Mouse (Mus musculus) E14TG2a.4 (cell line): ENCODE measurements around the gene Pdcd7.
A peak's percentile ranks its signal among the peaks of the same experiment; 100 is the strongest.

Experiments
- H3K27me3 ChIP-seq: 2 replicates; pipeline ENCODE4 v1.6.1; 2014; ENCODE audit warnings: low read length, control low read depth; ENCODE audit not compliant: insufficient read depth
- H3K36me3 ChIP-seq: 2 replicates; pipeline ENCODE4 v1.6.1; 2014; ENCODE audit warnings: low read length, control low read depth; ENCODE audit not compliant: insufficient read depth
- H3K4me1 ChIP-seq: replicated peaks from 2 replicates; pipeline ENCODE4 v1.6.1; 2014; ENCODE audit warnings: low read depth, low read length, control low read depth
- H3K4me3 ChIP-seq: replicated peaks from 2 replicates; pipeline ENCODE4 v1.5.1; 2014; ENCODE audit warnings: mild to moderate bottlenecking, low read length
- H3K9me3 ChIP-seq: 2 replicates; pipeline ENCODE4 v1.6.1; 2014; ENCODE audit warnings: low read length, control low read depth
- CTCF ChIP-seq: conservative IDR thresholded peaks from 2 replicates; pipeline ENCODE4 v1.5.1; 2014; ENCODE audit warnings: low read length
- NANOG ChIP-seq: IDR thresholded peaks from 2 replicates; pipeline ENCODE4 v1.6.1; 2014; ENCODE audit warnings: borderline replicate concordance, low read length, mixed read lengths
- POU5F1 ChIP-seq: IDR thresholded peaks from 2 replicates; pipeline ENCODE4 v1.6.1; 2014; ENCODE audit warnings: low read length, borderline replicate concordance

Pdcd7 gene

GRCm38 (mm10) chr9:65346476-65347111, 690 bp downstream of the Pdcd7 start:
- TF ChIP-seq POU5F1 (no peak), CTCF (no peak), NANOG (no peak)
- Histone ChIP-seq H3K36me3 (peaks cover 2% of the 10 kb centered on the region; the same call in 1 of the 2 replicates), H3K4me1 (peaks cover 36% of the 10 kb centered on the region), H3K27me3 (no peaks in the 10 kb centered on the region; the same call in 1 of the 2 replicates), H3K4me3 (peak overlapping the region; percentile 96), H3K9me3 (peaks cover 15% of the 10 kb centered on the region)

DNA sequence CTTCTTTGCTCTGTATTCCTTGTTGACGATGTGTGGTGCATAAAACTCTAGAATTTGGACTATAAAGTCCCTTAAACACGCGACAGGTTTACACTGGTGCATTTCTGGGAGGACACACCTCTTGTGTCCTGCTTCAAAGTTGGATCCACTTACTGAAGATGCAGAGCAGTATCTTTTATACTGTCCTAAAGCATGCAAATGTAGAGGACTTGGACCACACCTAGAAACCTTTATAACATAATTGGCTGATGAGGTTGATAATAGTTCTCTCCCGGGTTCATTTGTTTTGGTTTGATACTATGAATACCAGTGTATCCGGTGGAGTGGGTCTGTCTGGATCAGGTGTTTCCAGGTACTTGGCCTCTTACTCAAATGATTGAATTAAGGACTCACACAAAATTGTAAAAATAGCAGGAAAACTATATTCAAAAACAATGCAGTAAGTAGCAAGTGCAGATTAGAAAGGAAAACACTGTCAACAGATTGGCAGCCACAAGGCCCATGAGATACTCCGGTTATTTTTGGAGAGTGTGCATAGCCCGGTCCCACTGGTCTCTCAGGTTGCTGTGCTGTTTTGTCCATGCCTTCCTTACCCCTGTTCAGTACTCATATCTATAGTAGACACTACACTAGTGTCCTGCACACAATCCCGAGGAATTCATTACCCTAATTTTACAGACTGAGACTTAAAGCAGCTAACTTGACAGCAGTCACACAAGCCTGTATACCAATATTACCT, 1.4 kb downstream of the Pdcd7 start:
- Histone ChIP-seq H3K4me1 (peaks cover 36% of the 10 kb centered on the region), H3K4me3 (peak overlapping the region; percentile 96), H3K27me3 (no peaks in the 10 kb centered on the region; the same call in 1 of the 2 replicates), H3K9me3 (peaks cover 15% of the 10 kb centered on the region), H3K36me3 (peaks cover 2% of the 10 kb centered on the region; the same call in 1 of the 2 replicates)
- TF ChIP-seq CTCF: no peak
- TF ChIP-seq POU5F1: no peak
- TF ChIP-seq NANOG: no peak

- H3K9me3 ChIP-seq: no peaks in the 10 kb centered on the region
- no peaks in the 10 kb centered on the region for H3K27me3 ChIP-seq
- no peak overlapping the region for H3K4me3 ChIP-seq
- peaks cover 41% of the 10 kb centered on the region for H3K4me1 ChIP-seq
- no peak for TF ChIP-seq NANOG
- TF ChIP-seq POU5F1: no peak
- TF ChIP-seq CTCF: no peak
- peaks cover 53% of the 10 kb centered on the region for H3K36me3 ChIP-seq
Observed at GRCm38 (mm10) chr9:65353251-65353650, 7.3 kb downstream of the Pdcd7 start.

DNA sequence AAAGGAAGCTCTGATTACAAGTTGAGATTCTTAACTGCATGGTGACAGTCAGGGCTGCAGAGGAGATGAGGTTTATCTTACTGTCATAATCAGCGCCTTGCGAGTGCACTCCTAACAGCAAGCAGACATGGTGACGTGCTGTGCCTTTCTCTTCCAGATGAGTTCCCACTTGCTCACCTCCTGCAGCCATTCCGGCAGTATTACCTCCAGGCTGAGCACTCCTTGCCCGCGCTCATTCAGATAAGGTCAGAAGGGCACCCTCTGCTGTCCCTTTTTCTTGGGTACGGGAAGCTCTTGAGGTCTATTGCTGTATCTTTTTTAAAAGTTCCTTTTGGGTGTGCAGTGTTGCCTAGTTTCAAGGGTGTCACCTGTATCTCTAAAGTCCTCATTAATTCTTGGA, 10.7 kb downstream of the Pdcd7 start:
- Histone ChIP-seq H3K36me3 (peaks cover 86% of the 10 kb centered on the region), H3K9me3 (no peaks in the 10 kb centered on the region), H3K27me3 (no peaks in the 10 kb centered on the region), H3K4me3 (no peak overlapping the region), H3K4me1 (peaks cover 18% of the 10 kb centered on the region)
- TF ChIP-seq NANOG: no peak
- no peak for TF ChIP-seq CTCF
- no peak for TF ChIP-seq POU5F1

DNA sequence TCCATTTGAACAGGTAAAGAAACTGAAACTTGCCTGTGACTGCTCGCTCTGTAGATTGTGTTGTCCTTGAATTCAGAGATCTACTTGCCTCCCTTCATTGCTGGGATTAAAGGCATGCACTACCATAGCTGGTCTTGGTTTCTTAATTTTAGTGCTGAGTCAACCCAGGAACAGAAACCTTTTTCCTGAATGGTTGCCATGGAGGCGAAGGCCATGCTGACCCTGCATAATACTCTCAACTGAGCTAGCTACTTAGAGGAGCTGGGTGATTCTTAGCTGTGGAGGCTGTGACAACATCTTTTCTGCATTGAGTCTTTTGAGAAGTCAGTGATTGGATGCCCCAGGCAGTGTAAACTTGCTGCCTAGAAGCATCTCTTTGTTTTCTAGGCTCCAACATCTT, 11.1 kb downstream of the Pdcd7 start:
- Histone ChIP-seq H3K4me1 (peaks cover 18% of the 10 kb centered on the region), H3K27me3 (no peaks in the 10 kb centered on the region), H3K36me3 (peaks cover 90% of the 10 kb centered on the region), H3K4me3 (no peak overlapping the region), H3K9me3 (no peaks in the 10 kb centered on the region)
- TF ChIP-seq POU5F1 (no peak), CTCF (no peak), NANOG (no peak)

DNA sequence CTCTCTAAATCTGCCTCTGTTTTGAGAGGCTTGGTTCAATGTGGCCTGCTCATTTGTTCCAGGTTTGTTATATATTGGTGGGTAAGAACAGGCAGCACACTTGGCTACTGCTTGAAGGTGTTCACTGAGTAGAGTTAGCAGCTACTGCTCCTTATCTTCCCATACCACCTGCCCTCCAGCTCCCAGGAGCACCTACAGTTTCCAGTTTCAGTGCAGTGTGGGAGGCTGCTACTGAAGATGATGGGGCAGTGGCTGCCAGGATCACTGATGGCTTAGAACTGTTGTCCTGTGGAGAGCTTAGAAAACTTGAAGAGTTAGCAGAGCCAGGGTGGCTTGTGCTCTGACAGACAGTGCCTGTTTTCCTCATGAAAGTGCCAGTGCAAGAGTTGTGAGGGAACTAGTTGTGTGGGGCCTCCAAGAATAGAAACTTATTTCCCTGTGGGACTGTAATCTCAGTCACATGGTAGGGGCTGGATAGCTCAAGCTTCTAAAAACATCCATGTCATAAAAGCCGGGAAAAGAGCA, 13.1 kb downstream of the Pdcd7 start:
- Histone ChIP-seq H3K4me3 (no peak overlapping the region), H3K27me3 (no peaks in the 10 kb centered on the region), H3K36me3 (peaks cover 87% of the 10 kb centered on the region), H3K4me1 (peaks cover 20% of the 10 kb centered on the region), H3K9me3 (no peaks in the 10 kb centered on the region)
- TF ChIP-seq POU5F1 (no peak), CTCF (no peak), NANOG (no peak)

- TF ChIP-seq POU5F1 (no peak), CTCF (no peak), NANOG (no peak)
Observed at GRCm38 (mm10) chr9:65360641-65361448, 14.9 kb downstream of the Pdcd7 start, which contains the start of gene Ubap1l. Gene Ubap1l (plus strand): TSS chr9:65361041.

DNA sequence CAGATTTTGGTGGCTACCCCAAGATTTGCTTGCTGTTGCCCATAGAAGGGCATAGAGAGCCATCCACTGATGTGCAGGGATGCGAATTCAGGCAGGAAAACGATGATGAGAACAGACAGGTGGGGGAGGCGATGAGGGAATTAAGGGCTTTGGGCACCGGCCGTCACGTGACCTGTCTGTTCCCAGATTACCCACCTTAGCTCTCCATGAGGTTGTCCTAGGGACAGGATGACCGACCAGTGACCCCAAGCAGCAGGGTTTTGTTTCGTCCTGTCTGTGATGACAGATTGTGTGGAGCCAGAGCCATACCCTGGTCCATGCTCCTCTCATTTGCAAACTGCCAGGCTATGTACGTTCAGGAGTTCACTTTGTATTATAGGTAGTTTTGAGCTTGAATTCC, 17.8 kb downstream of the Pdcd7 start:
- TF ChIP-seq CTCF: no peak
- Histone ChIP-seq H3K27me3 (no peaks in the 10 kb centered on the region), H3K36me3 (peaks cover 52% of the 10 kb centered on the region), H3K4me3 (no peak overlapping the region), H3K9me3 (no peaks in the 10 kb centered on the region), H3K4me1 (peaks cover 13% of the 10 kb centered on the region; the same call in 1 of the 2 replicates)

More at GRCm38 (mm10) chr9:65360641-65361448, 14.9 kb downstream of the Pdcd7 start, which contains the start of gene Ubap1l:
- Histone ChIP-seq H3K27me3 (no peaks in the 10 kb centered on the region), H3K4me3 (no peak within 1 kb of the TSS), H3K36me3 (peaks cover 81% of the 10 kb centered on the region), H3K9me3 (no peaks in the 10 kb centered on the region), H3K4me1 (peaks cover 16% of the 10 kb centered on the region)
